Mouse (Mus musculus) B cell, adult 62 days (primary cell): ENCODE data around the gene Uox. TPM values are rescaled to one million over a fixed set of nuclear protein-coding genes. Genes with fewer than 3 reads are reported as not detected.

Experiments
- total RNA-seq: library from RNA; stranded (reverse); gene quantifications from 4 replicates; pipeline ENCODE4 v1.2.4, GENCODE M21; 2023

Gene Uox
- not detected in 4 replicates for total RNA-seq

GRCm38 (mm10) chr3:146570148-146570782, at the start of gene Uox:
Uox (plus strand) TSS chr3:146570426.

GRCm38 (mm10) chr3:146520798-146521651, 49.2 kb upstream of the Uox start, which contains the start of gene Rpf1:
Rpf1 (minus strand) TSS chr3:146521429.

GRCm38 (mm10) chr3:146615496-146615895, 45.3 kb downstream of the Uox start, which contains the start of gene Dnase2b:
Dnase2b (minus strand) TSS chr3:146615596.

GRCm38 (mm10) chr3:146651217-146651616, 81.0 kb downstream of the Uox start, which contains the start of gene 4930503B20Rik:
4930503B20Rik (minus strand) TSS chr3:146651317.

Other genes starting within 250 kb of the Uox start
- 1.3 to 2.4 TPM (median 2.0 TPM) in 4 replicates for gene Ssx2ip, start 165.8 kb upstream of the Uox start, total RNA-seq
- 10.0 to 13.5 TPM (median 12.3 TPM) in 4 replicates for gene Ctbs, start 120.6 kb upstream of the Uox start, total RNA-seq
- gene Spata1, start 70.7 kb upstream of the Uox start, total RNA-seq: 2.4 to 5.0 TPM (median 3.8 TPM) in 4 replicates
- 118 to 154 TPM (median 140 TPM) in 4 replicates for gene Gng5, start 70.6 kb upstream of the Uox start, total RNA-seq
- 84.0 to 101 TPM (median 95.6 TPM) in 4 replicates for gene Rpf1, start 49.0 kb upstream of the Uox start, total RNA-seq
- not detected in 4 replicates for gene Dnase2b, start 45.2 kb downstream of the Uox start, total RNA-seq
- not detected in 4 replicates for gene 4930503B20Rik, start 80.9 kb downstream of the Uox start, total RNA-seq
- not detected in 4 replicates for gene Samd13, start 115.2 kb downstream of the Uox start, total RNA-seq
- gene Prkacb, start 242.6 kb downstream of the Uox start, total RNA-seq: 80.9 to 90.8 TPM (median 85.0 TPM) in 4 replicates